ENCODE assay signal across 20 mouse cellular contexts in genomic region chr11:79143322-79143721, GRCm38 (mm10). TPM values are rescaled to one million over a fixed set of nuclear protein-coding genes. Genes with fewer than 3 reads are reported as not detected.
A peak's percentile ranks its signal among the peaks of the same experiment; 100 is the strongest.
DNase-seq lines count a peak whose midpoint lies in the region; ATAC-seq and TF ChIP-seq lines count a peak whose summit lies in the region.
"Had no signal": no experiment of that assay in that cellular context is flagged by ENCODE, and none has a peak within 500 bp of the region (broad histone marks: within the 10 kb centered on the region; RNA-seq: fewer than 3 reads in every experiment).

No protein-coding gene starts in this region.

- 77% methylated on average over 3 of the region's 3 CpGs for WGBS in heart, adult 2 months
- 91% methylated on average over 3 of the region's 3 CpGs for WGBS in hindbrain, postnatal 0 days
- 87% methylated on average over 3 of the region's 3 CpGs for WGBS in hindbrain, embryonic 10.5 days
- WGBS in midbrain, embryonic 13.5 days = 92% methylated on average over 3 of the region's 3 CpGs
- WGBS in midbrain, embryonic 10.5 days = 88% methylated on average over 3 of the region's 3 CpGs
- 58% methylated on average over 3 of the region's 3 CpGs for WGBS in small intestine, adult 2 months

- no peak overlapping the region for H3K4me3 ChIP-seq in heart, adult 2 months
- H3K4me3 ChIP-seq in hindbrain, postnatal 0 days (ENCODE audit: low read length) = no peak overlapping the region
- H3K4me3 ChIP-seq in hindbrain, embryonic 10.5 days = no peak overlapping the region
- H3K4me3 ChIP-seq in midbrain, embryonic 13.5 days (replicated peaks) = no peak overlapping the region
- no peak overlapping the region for H3K4me3 ChIP-seq in midbrain, embryonic 10.5 days
- H3K4me3 ChIP-seq in small intestine, adult 2 months (ENCODE audit: low read depth, low read length) = peak overlapping the region; percentile 29
- H3K4me3 ChIP-seq: hindbrain, embryonic 13.5 days; midbrain, embryonic 15.5 days had no signal

- H3K27ac ChIP-seq in heart, adult 2 months = no peak overlapping the region
- H3K27ac ChIP-seq in hindbrain, postnatal 0 days = no peak overlapping the region
- H3K27ac ChIP-seq in hindbrain, embryonic 10.5 days = no peak overlapping the region
- H3K27ac ChIP-seq in midbrain, embryonic 13.5 days = no peak overlapping the region
- H3K27ac ChIP-seq in midbrain, embryonic 10.5 days (replicated peaks) = no peak overlapping the region
- H3K27ac ChIP-seq in small intestine, adult 2 months (ENCODE audit: insufficient read depth, low read depth, low read length) = peak overlapping the region; percentile 64
- H3K27ac ChIP-seq: hindbrain, embryonic 13.5 days; macrophage; midbrain, embryonic 15.5 days had no signal

- no peaks in the 10 kb centered on the region for H3K27me3 ChIP-seq in heart, adult 2 months (ENCODE audit: control insufficient read depth, insufficient read depth, low read length)
- no peaks in the 10 kb centered on the region for H3K27me3 ChIP-seq in hindbrain, postnatal 0 days (ENCODE audit: insufficient read depth, low read length)
- H3K27me3 ChIP-seq in hindbrain, embryonic 10.5 days (ENCODE audit: insufficient read depth, poor library complexity, severe bottlenecking) = no peaks in the 10 kb centered on the region
- no peaks in the 10 kb centered on the region for H3K27me3 ChIP-seq in midbrain, embryonic 13.5 days
- H3K27me3 ChIP-seq in midbrain, embryonic 10.5 days (ENCODE audit: low read depth, poor library complexity, severe bottlenecking) = peaks cover 9% of the 10 kb centered on the region; the same call in 1 of the 2 replicates
- no peaks in the 10 kb centered on the region for H3K27me3 ChIP-seq in small intestine, adult 2 months (ENCODE audit: control insufficient read depth, insufficient read depth, low read length)
- H3K27me3 ChIP-seq: hindbrain, embryonic 13.5 days; midbrain, embryonic 15.5 days had no signal

- H3K9me3 ChIP-seq in hindbrain, postnatal 0 days (ENCODE audit: low read length) = no peaks in the 10 kb centered on the region
- no peaks in the 10 kb centered on the region for H3K9me3 ChIP-seq in hindbrain, embryonic 10.5 days
- no peaks in the 10 kb centered on the region for H3K9me3 ChIP-seq in midbrain, embryonic 13.5 days
- no peaks in the 10 kb centered on the region for H3K9me3 ChIP-seq in midbrain, embryonic 10.5 days (replicated peaks)
- H3K9me3 ChIP-seq: hindbrain, embryonic 13.5 days; midbrain, embryonic 15.5 days had no signal

- H3K79me2 ChIP-seq in heart, adult 2 months (replicated peaks; ENCODE audit: control insufficient read depth, insufficient read depth, low read length) = peaks cover 4% of the 10 kb centered on the region

- 0 out of 2 replicates have a peak overlapping the region, but pooled peaks have one; percentile 72 for H3K4me2 ChIP-seq in hindbrain, postnatal 0 days (ENCODE audit: low read depth, low read length)
- 0 out of 2 replicates have a peak overlapping the region, but pooled peaks have one; percentile 77 for H3K4me2 ChIP-seq in midbrain, embryonic 13.5 days (replicated peaks)

- H3K4me1 ChIP-seq in heart, adult 2 months (ENCODE audit: control insufficient read depth, insufficient read depth, low read length) = peaks cover 24% of the 10 kb centered on the region
- H3K4me1 ChIP-seq in hindbrain, postnatal 0 days (ENCODE audit: insufficient read depth, low read length) = peaks cover 13% of the 10 kb centered on the region
- H3K4me1 ChIP-seq in hindbrain, embryonic 10.5 days (replicated peaks) = peaks cover 54% of the 10 kb centered on the region
- peaks cover 24% of the 10 kb centered on the region for H3K4me1 ChIP-seq in midbrain, embryonic 13.5 days (replicated peaks)
- peaks cover 45% of the 10 kb centered on the region for H3K4me1 ChIP-seq in midbrain, embryonic 10.5 days
- H3K4me1 ChIP-seq in small intestine, adult 2 months (ENCODE audit: control insufficient read depth, insufficient read depth, insufficient read length, low read length) = peaks cover 35% of the 10 kb centered on the region

- intact Hi-C loops in heart, adult 2 months (cut with DNase I) = no loop called here
- intact Hi-C loops in left cerebral cortex, postnatal 25 days (cut with DNase I) = no loop called here

- no peak overlapping the region for H3K9ac ChIP-seq in heart, adult 2 months (ENCODE audit: low read depth, low read length)
- no peak overlapping the region for H3K9ac ChIP-seq in hindbrain, postnatal 0 days (replicated peaks; ENCODE audit: low read length)
- H3K9ac ChIP-seq in midbrain, embryonic 13.5 days (replicated peaks) = no peak overlapping the region
- H3K9ac ChIP-seq: hindbrain, embryonic 13.5 days; midbrain, embryonic 15.5 days had no signal

- no peaks in the 10 kb centered on the region; the same call in 1 of the 2 replicates for H3K36me3 ChIP-seq in heart, adult 2 months (ENCODE audit: control insufficient read depth, insufficient read depth, low read length)
- H3K36me3 ChIP-seq in hindbrain, postnatal 0 days (ENCODE audit: insufficient read depth, low read length) = no peaks in the 10 kb centered on the region
- no peaks in the 10 kb centered on the region for H3K36me3 ChIP-seq in hindbrain, embryonic 10.5 days
- H3K36me3 ChIP-seq in midbrain, embryonic 13.5 days = no peaks in the 10 kb centered on the region
- H3K36me3 ChIP-seq in midbrain, embryonic 10.5 days = no peaks in the 10 kb centered on the region
- peaks cover 14% of the 10 kb centered on the region for H3K36me3 ChIP-seq in small intestine, adult 2 months (ENCODE audit: control insufficient read depth, insufficient read depth, low read length)
- H3K36me3 ChIP-seq: hindbrain, embryonic 13.5 days; midbrain, embryonic 15.5 days had no signal

- peak in 1 of 2 experiments; percentile 18 for DNase-seq in heart, adult 2 months
- DNase-seq in heart, adult 11 months = no peak
- no peak for DNase-seq in hindbrain, postnatal 0 days (ENCODE audit: low spot score)
- no peak for DNase-seq in hindbrain, embryonic 10.5 days (ENCODE audit: low spot score)
- DNase-seq in midbrain, embryonic 10.5 days (ENCODE audit: low spot score) = no peak
- DNase-seq in left cerebral cortex, postnatal 25 days (ENCODE audit: low spot score in 2 of 2) = no peak
- DNase-seq: adrenal gland, adult 8-10 months; cerebellum, adult 11 months; cerebellum, postnatal 25 days; kidney, adult 11 months; kidney, postnatal 14 days; liver; lung, adult 2 months; retina, postnatal 1 day; thymus, adult 2 months had no signal

- no peak for TF ChIP-seq POLR2A in heart, adult 2 months (IDR thresholded peaks at IDR 0.05; ENCODE audit: insufficient read depth, low read depth, low read length)
- no peak for TF ChIP-seq POLR2A in small intestine, adult 2 months (IDR thresholded peaks at IDR 0.05; ENCODE audit: low read depth, low read length)

- TF ChIP-seq CTCF in heart, adult 2 months (IDR thresholded peaks at IDR 0.05) = peak; percentile 17; the same call in 1 of the 2 replicates
- TF ChIP-seq CTCF in hindbrain, postnatal 0 days (IDR thresholded peaks at IDR 0.05; ENCODE audit: low read depth) = no peak
- peak; percentile 34; the same call in 1 of the 2 replicates for TF ChIP-seq CTCF in small intestine, adult 2 months (IDR thresholded peaks at IDR 0.05; ENCODE audit: extremely low read depth, insufficient read length, insufficient replicate concordance, low read depth, low read length)

- TF ChIP-seq EP300 in heart, adult 2 months (IDR thresholded peaks at IDR 0.05; ENCODE audit: insufficient read depth, low read depth, low read length) = no peak

- no peak for ATAC-seq in hindbrain, postnatal 0 days
- ATAC-seq in midbrain, embryonic 13.5 days = no peak
- ATAC-seq: midbrain, embryonic 15.5 days had no signal

RNA-seq across cellular contexts. Expression of gene Ksr1, which starts 2.9 kb away (rescaled TPM):
- 1 to 10 TPM; 5.1 to 7.0 TPM for total RNA-seq in heart, adult 2 months (2021)
- polyA plus RNA-seq in heart, adult 2 months (2012; rRNA removed) = 6.7 and 7.8 TPM in 2 replicates
- total RNA-seq in hindbrain, postnatal 0 days (2014; rRNA removed) = 48.0 and 51.3 TPM in 2 replicates
- polyA plus RNA-seq in hindbrain, postnatal 0 days (2015; fragmentation: Nextera tagmentation; extraction: Ambion mirVana) = 1.9 and 2.5 TPM in 2 replicates
- polyA plus RNA-seq in hindbrain, embryonic 10.5 days (2016; fragmentation: Nextera tagmentation; extraction: Ambion mirVana) = 2.7 and 5.2 TPM in 2 replicates
- 2.3 and 3.7 TPM in 2 replicates for polyA plus RNA-seq in midbrain, embryonic 13.5 days (2015; fragmentation: Nextera tagmentation; extraction: Ambion mirVana)
- 1.7 and 2.5 TPM in 2 replicates for polyA plus RNA-seq in midbrain, embryonic 10.5 days (2016; fragmentation: Nextera tagmentation; extraction: Ambion mirVana)
- 43.9 and 106 TPM in 2 replicates for polyA plus RNA-seq in small intestine, adult 2 months (2012; rRNA removed)
- total RNA-seq in left cerebral cortex, postnatal 25 days (2021) = 10 to 100 TPM; 55.2 to 60.6 TPM
